Mouse (Mus musculus) cortical plate, adult 2 months (tissue): ENCODE data around the gene Selenov. TPM values are rescaled to one million over a fixed set of nuclear protein-coding genes. Genes with fewer than 3 reads are reported as not detected.

Experiments used
- H3K27ac ChIP-seq: fragments of 200-500 bp; 2 replicates; pipeline ENCODE4 v1.5.1; 2012; ENCODE audit warnings: low read length, control low read depth, inconsistent platforms; ENCODE audit not compliant: insufficient read depth
- H3K4me1 ChIP-seq: fragments of 200-500 bp; 2 replicates; pipeline ENCODE4 v1.6.1; 2011; ENCODE audit warnings: low read length; ENCODE audit not compliant: control insufficient read depth, insufficient read depth
- H3K4me3 ChIP-seq: fragments of 200-500 bp; 2 replicates; pipeline ENCODE4 v1.5.1; 2011; ENCODE audit warnings: mild to moderate bottlenecking, low read length, control low read depth; ENCODE audit not compliant: insufficient read depth
- CTCF ChIP-seq: fragments of 200-500 bp; IDR thresholded peaks from 2 replicates; pipeline ENCODE4 v1.5.1; 2011; ENCODE audit warnings: mild to moderate bottlenecking, control low read depth, low read length; ENCODE audit not compliant: insufficient read depth; ENCODE audit errors: extremely low read depth
- POLR2A ChIP-seq: fragments of 200-500 bp; IDR thresholded peaks from 2 replicates; pipeline ENCODE4 v1.6.1; 2011; ENCODE audit warnings: mild to moderate bottlenecking, low read length, control low read depth; ENCODE audit not compliant: insufficient read depth; ENCODE audit errors: extremely low read depth
- polyA plus RNA-seq: library from polyadenylated mRNA; depleted of rRNA; stranded (reverse); fragments of >200 nt; gene quantifications from 2 replicates; pipeline ENCODE4 v1.2.3, GENCODE M21; 2012

Gene Selenov
- polyA plus RNA-seq, 1 experiment = 0.92 TPM

GRCm38 (mm10) chr7:28318714-28319113, 27.7 kb upstream of the Selenov start:
- no peak for TF ChIP-seq CTCF
- no peak for TF ChIP-seq POLR2A
- H3K4me3 ChIP-seq = no peak overlapping the region
- no peak overlapping the region for H3K27ac ChIP-seq
- H3K4me1 ChIP-seq = no peaks in the 10 kb centered on the region

DNA sequence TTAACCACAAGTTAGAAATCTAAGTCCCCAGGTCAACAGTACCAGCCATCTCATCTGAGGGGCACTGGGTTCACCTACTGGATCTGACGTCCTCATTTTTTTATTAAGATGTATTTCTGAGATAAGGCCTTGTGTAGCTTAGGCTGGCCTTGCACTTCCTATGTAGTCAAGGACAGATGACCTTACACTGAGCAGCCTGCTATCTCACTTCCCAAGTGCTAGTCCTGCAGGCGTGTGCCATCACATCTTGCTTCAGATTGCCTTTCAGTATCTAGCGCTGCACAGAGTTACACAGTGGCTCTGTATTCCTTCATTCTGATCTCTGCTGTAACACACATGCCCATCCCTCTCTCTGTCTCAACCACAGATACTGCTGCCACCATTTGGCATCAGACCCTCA, 27.1 kb upstream of the Selenov start:
- TF ChIP-seq CTCF (no peak), POLR2A (no peak)
- no peak overlapping the region for H3K27ac ChIP-seq
- no peaks in the 10 kb centered on the region for H3K4me1 ChIP-seq
- no peak overlapping the region for H3K4me3 ChIP-seq

- no peak for TF ChIP-seq CTCF
- TF ChIP-seq POLR2A = peak; percentile 54; the same call in 1 of the 2 replicates
- H3K27ac ChIP-seq = no peak within 1 kb of the TSS
- H3K4me3 ChIP-seq = peak within 1 kb of the TSS; percentile 58
- H3K4me1 ChIP-seq = 0 out of 2 replicates have a peak, but pooled peaks cover 1% of the 10 kb centered on the region
These were observed 21.0 kb upstream of the Selenov start, which contains the start of gene Timm50 for GRCm38 (mm10) chr7:28311926-28312543. Gene Timm50 (minus strand): TSS chr7:28312072.

DNA sequence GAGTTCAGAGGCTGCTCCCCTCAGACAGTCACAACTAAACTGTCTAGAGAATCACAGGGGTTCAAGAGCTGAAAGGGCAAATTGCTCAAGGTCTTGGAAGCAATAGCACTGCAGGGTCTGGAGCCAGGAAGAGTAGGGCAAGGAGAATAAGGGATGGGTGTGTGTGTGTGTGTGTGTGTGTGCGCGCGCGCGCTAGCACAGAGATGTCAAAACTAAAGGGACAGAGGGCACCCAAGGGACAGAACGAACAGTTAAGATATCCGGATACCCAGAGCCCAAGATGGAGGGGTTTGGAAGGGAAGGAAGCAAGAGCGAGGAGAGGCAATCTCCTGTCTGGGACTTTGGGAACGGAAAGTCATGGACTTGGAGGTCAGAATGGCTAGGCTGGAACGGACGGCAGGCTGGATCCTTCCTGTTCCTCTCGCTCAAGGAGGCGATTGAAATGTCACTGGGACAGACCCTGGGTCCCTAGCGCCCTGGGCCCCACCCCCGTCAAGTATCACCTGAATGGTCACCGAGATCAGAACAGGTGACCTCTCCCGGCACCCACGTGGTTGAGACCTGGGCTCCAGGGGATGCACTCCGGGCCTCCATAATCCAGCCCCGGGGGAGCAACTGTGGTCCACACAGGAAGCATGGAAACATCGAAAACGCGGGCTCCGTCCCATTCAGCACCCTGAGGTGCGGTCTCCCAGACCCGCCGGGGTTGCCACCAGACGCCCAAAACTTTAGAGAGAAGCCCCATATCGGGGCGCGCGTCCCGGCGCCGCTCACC, 20.4 kb upstream of the Selenov start:
- Histone ChIP-seq H3K27ac (no peak overlapping the region), H3K4me1 (0 out of 2 replicates have a peak, but pooled peaks cover 1% of the 10 kb centered on the region), H3K4me3 (peak overlapping the region; percentile 58)
- TF ChIP-seq POLR2A (no peak), CTCF (no peak)

DNA sequence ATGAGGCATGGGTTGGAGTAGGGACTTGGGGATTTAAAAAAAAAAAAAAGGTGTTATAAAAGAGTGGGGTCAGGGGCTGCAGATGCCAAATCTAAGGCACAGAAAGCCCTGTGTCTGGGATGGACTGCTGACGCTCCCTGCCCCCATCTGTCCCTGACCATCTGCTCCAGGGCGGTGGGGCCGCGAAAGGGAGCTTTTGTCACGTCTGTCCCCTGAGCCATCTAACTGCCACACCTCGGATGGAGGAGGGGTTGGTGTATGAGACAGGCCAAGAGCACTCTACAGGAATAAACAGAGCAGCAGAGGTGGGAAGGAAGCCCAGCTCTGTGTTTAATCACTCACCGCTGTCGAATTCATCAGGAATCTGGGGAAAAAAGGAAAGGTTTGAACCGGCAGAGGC, 18.8 kb upstream of the Selenov start:
- no peak overlapping the region for H3K4me3 ChIP-seq
- TF ChIP-seq POLR2A (no peak), CTCF (no peak)
- H3K27ac ChIP-seq = no peak overlapping the region
- 0 out of 2 replicates have a peak, but pooled peaks cover 1% of the 10 kb centered on the region for H3K4me1 ChIP-seq

- H3K27ac ChIP-seq = no peak overlapping the region
- no peak for TF ChIP-seq POLR2A
- TF ChIP-seq CTCF = no peak
- H3K4me1 ChIP-seq = 0 out of 2 replicates have a peak, but pooled peaks cover 1% of the 10 kb centered on the region
- H3K4me3 ChIP-seq = no peak overlapping the region
These were observed 15.2 kb upstream of the Selenov start for GRCm38 (mm10) chr7:28306216-28306615.

DNA sequence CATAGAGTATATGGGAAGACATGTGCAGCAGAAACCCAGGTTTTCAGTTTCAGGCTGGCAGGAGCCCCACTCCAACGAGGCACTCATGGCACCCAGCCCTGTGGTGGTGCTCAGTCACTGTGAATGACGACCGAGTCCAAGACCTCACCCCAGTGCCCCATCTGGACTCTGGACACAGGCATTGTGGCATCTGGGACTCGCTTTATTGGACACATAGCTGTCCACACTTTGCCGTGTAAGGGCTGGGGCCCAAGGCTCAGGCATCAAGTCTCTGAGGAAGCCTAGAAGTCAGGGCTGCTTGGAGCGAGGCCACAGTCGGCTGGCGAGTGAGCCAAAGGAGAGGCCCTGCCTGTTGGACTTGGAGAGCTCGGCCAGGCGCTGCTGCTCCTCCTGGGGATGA, 14.7 kb upstream of the Selenov start:
- Histone ChIP-seq H3K27ac (no peak overlapping the region), H3K4me1 (no peaks in the 10 kb centered on the region), H3K4me3 (no peak overlapping the region)
- no peak for TF ChIP-seq CTCF
- no peak for TF ChIP-seq POLR2A

GRCm38 (mm10) chr7:28301616-28302433, 10.8 kb upstream of the Selenov start, which contains the start of gene Dll3:
Gene Dll3 (minus strand): TSS chr7:28302238.
- no peak for TF ChIP-seq POLR2A
- peak; percentile 19; the same call in 1 of the 2 replicates for TF ChIP-seq CTCF
- no peak within 1 kb of the TSS for H3K27ac ChIP-seq
- H3K4me3 ChIP-seq = no peak within 1 kb of the TSS
- H3K4me1 ChIP-seq = no peaks in the 10 kb centered on the region

GRCm38 (mm10) chr7:28298837-28299625, 8.0 kb upstream of the Selenov start:
- TF ChIP-seq CTCF = peak; percentile 58
- no peak for TF ChIP-seq POLR2A
- no peak overlapping the region for H3K4me3 ChIP-seq
- H3K4me1 ChIP-seq = no peaks in the 10 kb centered on the region
- H3K27ac ChIP-seq = no peak overlapping the region
